Mouse (Mus musculus): ENCODE data around the gene Rpl29.

DNA sequence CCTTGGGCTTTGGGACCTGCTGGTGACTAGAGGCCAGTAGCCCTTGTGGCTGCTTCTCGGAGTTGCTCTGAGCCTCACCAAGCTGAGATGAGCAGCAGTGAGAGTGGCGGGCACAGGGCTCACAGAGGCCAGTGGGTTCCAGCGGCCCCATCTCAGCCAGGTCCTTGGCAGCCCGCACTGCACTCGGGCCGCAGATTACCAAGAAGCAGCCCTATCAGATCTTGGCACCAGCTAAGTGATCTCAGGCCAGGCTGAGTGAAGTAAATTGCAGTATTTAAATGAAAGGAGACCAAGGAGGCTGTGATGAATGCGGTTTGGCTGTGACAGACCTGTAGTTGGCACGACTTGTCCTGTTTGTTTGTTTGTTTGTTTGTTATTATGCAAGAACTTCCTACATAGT lies 35.7 kb upstream of the Rpl29 start:
- TF ChIP-seq GATA1 (IDR thresholded peaks at IDR 0.05; ENCODE audit: low read length) (no peak), TAL1 (IDR thresholded peaks at IDR 0.05; ENCODE audit: low read length) (no peak)
